Mouse (Mus musculus) spleen, embryonic (tissue): ENCODE data around the gene Hist1h1c.

Experiments used
- CTCF ChIA-PET: fragments of 350-600 bp; sonication (Branson Sonifier 250); formaldehyde crosslinking; loops from one replicate; lab custom pipeline; 2022; lab: Charles Lee

Gene Hist1h1c

DNA sequence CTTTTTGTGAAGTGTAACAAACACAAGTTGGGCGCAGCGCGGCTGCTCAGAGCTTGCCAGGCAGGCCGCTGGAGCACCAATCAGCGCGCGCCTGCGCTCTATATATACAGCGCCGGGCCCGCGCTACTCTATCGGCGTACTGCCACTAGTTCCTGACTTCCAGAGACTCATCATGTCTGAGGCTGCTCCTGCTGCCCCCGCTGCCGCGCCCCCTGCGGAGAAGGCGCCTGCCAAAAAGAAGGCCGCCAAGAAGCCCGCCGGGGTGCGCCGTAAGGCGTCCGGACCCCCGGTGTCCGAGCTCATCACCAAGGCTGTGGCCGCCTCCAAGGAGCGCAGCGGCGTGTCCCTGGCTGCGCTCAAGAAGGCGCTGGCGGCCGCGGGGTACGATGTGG, at the start of gene Hist1h1c:
Hist1h1c (plus strand) TSS at position 132 of the 392 bp plus-strand sequence.
- CTCF ChIA-PET: interaction anchor here (1.3 kb wide), 1 partner anchor 38 kb away, joined by 4 read pairs; no protein-coding TSS in a partner anchor

DNA sequence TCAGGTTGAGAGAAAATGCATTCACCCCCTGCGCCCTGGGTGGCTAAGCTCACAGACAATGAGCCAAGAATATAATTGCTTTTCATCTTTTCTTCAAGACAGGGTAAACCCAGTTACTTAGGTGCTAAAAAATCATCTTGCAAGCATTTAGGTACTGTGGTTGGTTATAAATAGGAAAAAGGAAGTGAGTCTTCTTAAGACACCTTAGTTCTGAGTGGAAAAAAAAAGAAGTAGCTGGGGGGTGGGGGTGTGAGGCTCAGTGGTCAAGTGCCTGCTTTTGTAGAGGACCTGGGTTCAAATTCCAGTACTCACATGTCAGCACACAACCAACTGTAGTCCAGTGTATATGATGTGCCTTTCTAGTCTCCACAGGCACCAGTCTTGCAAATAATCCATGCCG, 49.7 kb upstream of the Hist1h1c start:
- CTCF ChIA-PET: interaction anchor here (1.0 kb wide), 1 partner anchor 9 kb away, joined by 3 read pairs; no protein-coding TSS in a partner anchor

DNA sequence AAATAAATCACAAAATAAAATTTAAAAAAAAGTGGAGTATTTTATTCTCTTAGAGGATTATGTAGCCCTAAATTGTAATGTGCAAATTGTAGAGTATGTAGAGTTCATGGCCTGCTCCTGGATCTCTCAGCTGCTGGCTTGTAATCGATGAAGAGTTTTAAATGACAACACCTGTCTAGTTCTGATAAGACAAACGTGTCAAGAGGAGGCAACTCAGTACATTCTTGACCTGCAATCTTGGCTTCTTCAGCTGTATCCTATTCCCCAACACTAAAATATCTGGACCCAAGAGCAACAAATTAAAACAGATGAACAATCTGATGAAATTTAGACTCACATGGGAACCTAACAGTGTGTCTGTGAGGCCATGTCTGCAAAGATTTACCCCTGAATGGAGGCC, 49.1 kb upstream of the Hist1h1c start:
- CTCF ChIA-PET: interaction anchor here (1.0 kb wide), 1 partner anchor 8 kb away, joined by 3 read pairs; no protein-coding TSS in a partner anchor

DNA sequence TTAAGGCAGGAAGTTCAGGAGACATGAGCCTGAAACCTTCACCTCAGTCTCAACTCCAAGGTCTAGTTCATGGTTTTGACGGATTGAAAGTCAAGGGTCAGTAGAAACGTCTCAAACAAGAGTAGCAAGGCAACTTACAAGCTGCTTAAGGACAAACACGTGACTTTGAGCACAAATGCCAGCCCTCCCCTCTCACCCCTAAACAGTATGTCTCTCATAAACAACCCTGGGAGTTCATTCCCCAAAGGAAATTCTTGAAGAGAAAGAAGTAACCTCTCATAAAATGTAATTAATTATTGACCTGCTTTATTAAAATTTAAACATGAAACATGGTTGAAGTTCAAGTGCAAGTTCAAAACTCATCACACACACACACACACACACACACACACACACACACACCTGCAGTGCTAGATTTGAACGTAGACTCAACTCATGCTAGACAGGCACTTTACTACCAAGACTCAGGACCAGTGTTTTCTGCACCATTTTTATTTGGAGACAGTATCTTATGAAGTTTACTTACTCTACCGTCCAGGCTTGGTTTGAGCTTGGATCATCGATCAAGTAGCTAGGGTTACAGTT, 44.7 kb upstream of the Hist1h1c start:
- CTCF ChIA-PET: interaction anchor here (0.7 kb wide), 1 partner anchor 44 kb away, joined by 3 read pairs; no protein-coding TSS in a partner anchor

DNA sequence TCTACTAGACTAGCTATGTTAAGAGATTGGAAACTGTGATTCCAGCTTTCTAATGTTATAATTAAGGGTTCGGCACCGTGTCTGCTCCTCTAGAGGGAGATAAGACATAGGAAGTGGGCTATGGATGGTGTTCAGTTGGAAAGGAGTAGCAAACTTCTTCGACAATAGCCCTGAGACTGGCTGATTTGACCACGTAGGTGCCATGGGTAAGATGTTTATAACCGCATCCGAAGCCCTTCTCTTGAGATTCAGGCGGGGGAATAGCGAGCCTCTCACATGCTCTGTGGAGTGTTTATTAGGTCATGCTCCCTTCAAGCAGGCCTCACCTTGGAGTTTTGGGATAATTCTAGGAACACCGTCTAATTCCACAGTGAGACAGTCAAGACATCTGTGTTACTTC, 43.7 kb upstream of the Hist1h1c start:
- CTCF ChIA-PET: no interaction called here

DNA sequence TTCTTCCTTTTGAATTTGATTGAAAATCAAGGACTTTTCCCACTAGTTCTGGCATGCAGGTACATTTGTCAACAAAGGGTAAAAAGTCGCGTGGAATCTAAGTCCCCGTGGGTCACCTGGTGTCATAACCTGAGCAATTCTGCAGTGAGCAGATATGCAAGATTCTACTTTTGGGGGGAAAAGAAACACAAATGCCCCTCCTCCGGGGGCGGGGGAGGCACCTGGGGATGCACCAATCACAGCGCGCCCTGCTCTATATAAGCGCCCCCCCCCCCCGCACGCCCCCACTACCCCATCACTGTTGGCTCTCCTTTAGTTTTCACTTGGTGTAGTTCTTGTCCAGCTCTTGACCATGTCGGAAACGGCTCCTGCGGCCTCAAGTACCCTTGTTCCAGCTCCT, 43.1 kb upstream of the Hist1h1c start, which contains the start of gene Hist1h1t:
Hist1h1t (plus strand) TSS at position 301 of the 400 bp plus-strand sequence.
- CTCF ChIA-PET: no interaction called here

DNA sequence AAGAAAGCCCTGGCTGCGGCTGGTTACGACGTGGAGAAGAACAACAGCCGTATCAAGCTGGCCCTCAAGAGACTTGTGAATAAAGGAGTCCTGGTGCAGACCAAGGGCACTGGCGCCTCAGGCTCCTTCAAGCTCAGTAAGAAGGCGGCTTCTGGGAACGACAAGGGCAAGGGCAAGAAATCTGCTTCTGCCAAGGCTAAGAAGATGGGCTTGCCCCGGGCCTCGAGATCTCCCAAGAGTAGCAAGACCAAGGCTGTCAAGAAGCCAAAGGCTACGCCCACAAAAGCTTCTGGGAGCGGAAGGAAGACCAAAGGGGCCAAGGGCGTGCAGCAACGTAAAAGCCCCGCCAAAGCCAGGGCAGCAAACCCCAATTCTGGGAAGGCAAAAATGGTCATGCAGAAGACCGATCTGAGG, 42.5 kb upstream of the Hist1h1c start:
- CTCF ChIA-PET: no interaction called here

DNA sequence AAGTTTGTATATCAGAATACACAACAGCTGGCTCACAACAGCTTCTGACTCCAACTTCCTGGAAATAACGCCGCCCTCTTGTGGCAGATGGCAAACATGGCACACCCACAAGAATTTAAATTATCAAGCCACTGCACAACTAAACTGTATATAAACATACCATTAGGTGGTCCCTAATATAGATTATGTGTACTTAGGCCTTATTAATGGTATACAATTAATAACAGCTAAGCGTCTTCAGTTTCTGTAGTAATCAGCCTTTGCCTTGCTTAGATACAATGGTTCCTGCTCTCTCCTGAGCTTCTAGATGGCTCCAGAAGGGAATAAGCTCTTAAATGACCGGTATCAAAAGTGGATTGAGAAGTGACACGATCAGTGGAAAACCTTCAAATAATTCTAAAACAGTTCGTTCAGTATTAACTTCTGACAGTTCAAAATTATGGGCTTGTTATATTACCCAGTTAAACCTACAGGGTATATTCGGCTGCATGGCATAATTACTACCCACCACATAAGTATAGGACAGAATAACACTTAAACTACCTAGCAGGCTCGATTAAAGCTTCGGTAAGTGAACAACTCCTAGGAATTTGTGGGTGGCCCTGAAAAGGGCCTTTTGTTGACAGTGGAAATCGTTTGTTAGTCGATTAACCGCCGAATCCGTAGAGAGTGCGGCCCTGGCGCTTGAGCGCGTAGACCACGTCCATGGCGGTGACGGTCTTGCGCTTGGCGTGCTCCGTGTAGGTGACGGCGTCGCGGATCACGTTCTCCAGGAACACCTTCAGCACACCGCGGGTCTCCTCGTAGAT, 40.9 kb upstream of the Hist1h1c start:
- CTCF ChIA-PET: interaction anchor here (0.6 to 1.5 kb wide), 6 partner anchors 8 to 71 kb away, joined by 3 to 6 read pairs (median 5); partner anchors contain the start of gene Hist1h2ac

DNA sequence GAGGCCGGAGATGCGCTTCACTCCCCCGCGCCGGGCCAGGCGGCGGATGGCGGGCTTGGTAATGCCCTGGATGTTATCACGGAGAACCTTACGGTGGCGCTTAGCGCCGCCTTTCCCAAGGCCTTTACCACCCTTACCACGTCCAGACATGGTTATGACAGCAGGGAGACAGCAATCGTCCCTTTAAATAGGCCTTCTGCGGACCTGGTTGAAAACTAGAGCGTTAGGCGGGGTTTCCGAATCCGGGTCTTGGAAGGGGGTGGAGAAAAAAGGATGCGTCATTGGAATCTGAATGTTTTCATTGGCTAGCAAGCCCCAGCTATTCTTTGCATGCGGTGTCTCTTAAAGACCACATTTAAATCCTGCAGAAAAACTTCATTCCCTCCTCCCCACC, 40.3 kb upstream of the Hist1h1c start, which contains the start of gene Hist1h4c:
Hist1h4c (minus strand) TSS at position 155 of the 394 bp plus-strand sequence.
- CTCF ChIA-PET: interaction anchor here (1.2 to 1.5 kb wide), 3 partner anchors 10 to 15 kb away, joined by 5 to 6 read pairs (median 5); partner anchors contain the start of gene Hist1h2ac

DNA sequence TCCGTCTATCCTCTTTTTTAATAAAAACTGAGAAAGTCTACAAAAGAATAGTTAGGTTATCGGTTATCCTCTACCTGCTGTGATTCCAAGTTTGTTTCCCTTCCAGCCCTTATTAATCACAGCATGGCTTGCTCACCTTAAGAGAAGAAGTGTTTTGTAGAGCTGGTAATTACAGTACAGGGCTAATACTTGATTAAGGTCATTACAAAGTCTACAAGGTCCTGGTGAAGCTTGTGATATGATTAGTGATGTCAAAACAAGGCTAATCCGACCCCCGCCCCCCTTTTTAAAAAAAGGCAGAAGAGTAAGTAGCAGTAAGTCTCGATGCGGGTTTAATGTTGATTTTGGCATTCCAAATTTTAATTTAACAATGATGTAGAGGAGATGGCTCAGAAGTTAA, 39.6 kb upstream of the Hist1h1c start:
- CTCF ChIA-PET: no interaction called here

DNA sequence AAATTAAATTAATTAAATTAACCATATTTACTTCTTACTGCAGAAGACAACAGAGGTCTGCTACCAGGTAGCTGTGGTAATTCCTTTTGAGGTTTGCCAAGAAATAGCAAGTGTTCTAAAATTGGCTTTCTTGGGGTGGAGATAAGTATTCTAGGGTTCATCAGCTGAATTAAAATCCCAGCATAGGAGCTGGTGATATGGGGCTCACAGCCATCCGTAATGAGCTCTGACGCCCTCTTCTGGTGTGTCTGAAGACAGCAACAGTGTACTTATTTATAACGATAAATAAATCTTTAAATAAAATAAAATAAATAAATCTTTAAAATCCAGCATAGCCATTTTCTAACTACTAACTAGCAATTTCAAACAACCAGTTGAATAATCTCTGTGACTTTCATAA, 38.8 kb upstream of the Hist1h1c start:
- CTCF ChIA-PET: interaction anchor here (0.8 to 1.1 kb wide), 2 partner anchors 35 to 40 kb away, joined by 4 to 5 read pairs; no protein-coding TSS in a partner anchor

DNA sequence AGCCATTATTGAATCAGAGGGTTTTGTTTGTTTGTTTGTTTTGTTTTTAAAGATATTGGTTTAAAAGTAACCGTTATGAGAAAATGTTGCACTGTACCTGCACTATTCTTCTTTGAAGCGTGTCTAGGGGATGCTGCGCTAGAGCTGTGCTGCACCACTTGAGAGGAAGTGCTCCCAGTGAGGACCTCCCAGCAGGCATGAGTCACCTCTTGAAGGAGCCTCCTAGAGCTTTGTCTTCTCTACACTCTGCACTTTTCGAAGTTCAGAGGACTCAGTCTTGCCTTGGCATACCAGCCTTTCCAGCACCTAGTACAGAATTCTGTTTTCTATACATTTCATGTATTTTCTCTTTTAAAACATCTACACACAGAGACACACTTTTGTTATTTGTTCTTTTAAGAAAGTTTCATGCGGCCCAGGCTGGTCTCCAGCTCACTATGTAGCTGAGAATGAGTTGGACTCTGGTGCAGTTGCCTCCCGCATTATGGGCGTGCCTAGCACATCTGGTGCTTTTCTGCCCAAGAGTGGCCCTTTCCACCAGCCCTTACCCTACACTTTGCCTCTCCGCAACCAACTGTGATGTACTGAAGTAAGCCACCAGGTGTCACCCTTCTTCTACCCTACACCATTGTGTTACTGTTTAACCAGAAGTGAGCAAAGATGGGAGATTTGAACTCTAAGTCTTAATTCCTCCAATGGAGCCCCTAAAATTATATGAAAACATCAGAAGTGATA, 37.7 kb upstream of the Hist1h1c start:
- CTCF ChIA-PET: interaction anchor here (0.6 to 1.2 kb wide), 5 partner anchors 20 to 81 kb away, joined by 4 to 7 read pairs (median 5); no protein-coding TSS in a partner anchor

DNA sequence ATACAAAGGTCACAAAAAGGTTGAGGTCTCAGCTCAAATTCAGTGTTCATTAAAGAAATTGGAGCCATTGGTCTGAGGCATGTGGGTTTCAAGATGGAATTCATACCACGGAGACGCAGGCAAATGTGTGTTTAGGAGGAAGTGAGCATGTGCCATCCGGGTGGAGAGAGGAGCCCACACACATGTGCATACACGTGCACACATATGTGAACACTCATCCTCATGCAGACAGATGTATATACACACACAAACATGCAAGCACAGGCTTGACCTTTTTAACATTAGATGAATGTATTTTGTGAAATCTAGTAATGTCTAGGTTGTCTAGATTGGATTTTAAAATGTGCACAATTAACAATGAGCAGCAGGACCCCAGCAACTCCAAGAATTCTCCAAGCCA, 36.4 kb upstream of the Hist1h1c start:
- CTCF ChIA-PET: interaction anchor here (0.7 to 1.1 kb wide), 3 partner anchors 30 to 33 kb away, joined by 3 to 27 read pairs (median 4); no protein-coding TSS in a partner anchor

DNA sequence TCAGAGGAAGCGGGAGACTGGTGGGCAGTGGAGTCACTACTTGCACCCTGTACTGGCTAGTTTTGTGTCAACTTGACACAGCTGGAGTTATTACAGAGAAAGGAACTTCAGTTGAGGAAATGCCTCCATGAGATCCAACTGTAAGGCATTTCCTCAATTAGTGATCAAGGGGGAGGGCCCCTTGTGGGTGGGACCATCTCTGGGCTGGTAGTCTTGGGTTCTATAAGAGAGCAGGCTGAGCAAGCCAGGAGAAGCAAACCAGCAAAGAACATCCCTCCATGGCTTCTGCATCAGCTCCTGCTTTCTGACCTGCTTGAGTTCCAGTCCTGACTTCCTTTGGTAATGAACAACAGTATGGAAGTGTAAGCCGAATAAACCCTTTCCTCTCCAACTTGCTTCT, 35.8 kb upstream of the Hist1h1c start:
- CTCF ChIA-PET: interaction anchor here (0.9 kb wide), 1 partner anchor 33 kb away, joined by 4 read pairs; no protein-coding TSS in a partner anchor

DNA sequence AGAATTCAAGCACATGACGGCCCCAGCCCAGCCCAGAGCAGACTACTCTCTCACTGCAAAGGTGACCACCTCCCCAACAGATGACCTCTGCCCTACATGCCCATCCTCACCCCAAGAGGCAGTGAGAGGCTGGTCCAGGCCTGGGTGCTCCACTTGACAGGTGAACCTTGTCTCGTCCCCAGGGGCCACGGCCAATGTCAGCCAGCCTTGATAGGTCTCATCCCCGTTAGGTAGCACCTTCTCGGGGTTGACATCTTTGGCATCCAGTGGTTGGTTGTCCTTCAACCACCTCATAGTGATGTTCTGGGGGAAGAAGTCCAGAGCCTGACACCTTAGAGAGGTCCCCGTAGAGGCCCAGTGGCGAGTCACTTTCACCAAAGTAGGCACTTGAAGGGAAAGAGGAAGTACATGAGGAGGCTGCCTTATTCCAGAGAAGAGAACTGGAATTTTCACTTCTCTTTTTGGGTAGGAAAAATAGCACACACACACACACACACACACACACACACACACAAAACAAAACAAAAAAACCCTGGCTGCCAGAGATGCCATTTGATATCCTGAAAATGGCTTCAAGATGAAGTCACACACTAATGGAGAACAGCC, 32.8 kb upstream of the Hist1h1c start:
- CTCF ChIA-PET: no interaction called here

DNA sequence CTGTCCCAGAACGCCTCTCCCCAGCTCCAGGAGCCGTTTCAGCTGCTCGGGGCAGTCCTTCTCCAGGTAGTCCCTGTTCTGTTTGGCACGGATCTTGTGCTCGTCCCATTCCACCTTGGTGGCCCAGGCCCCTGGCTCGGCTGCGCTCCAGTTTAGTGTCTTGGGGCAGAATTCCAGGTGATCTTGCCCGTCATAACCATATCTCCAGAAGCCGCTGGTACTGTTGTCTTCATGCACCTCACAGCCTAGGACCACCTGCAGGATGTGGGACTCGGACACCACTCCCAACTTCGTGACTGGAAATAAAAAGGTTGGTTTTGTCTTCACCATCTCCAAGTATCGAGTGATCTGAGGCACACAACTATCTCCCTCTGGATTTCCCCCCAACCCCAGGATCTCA, 31.8 kb upstream of the Hist1h1c start:
- CTCF ChIA-PET: no interaction called here

DNA sequence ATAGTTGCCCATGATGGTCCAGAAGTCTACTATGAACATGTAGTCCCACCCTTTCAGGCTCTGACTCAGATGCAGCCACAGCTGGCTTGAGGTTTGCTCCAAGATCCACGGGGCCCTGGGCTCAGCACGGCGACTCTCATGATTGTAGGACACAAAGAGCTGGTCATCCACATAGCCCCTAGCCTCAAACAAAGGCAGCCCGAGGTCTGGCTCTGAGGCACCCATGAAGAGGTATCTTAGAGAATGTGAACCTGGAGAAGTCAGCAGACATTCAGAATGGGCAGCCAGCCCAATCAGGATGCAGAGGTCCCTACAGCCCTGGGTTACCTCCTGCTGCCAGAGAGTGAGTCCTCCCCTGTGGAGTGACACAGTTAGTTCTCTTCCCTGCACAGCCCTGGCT, 30.6 kb upstream of the Hist1h1c start:
- CTCF ChIA-PET: interaction anchor here (0.9 kb wide), 1 partner anchor 24 kb away, joined by 3 read pairs; no protein-coding TSS in a partner anchor

DNA sequence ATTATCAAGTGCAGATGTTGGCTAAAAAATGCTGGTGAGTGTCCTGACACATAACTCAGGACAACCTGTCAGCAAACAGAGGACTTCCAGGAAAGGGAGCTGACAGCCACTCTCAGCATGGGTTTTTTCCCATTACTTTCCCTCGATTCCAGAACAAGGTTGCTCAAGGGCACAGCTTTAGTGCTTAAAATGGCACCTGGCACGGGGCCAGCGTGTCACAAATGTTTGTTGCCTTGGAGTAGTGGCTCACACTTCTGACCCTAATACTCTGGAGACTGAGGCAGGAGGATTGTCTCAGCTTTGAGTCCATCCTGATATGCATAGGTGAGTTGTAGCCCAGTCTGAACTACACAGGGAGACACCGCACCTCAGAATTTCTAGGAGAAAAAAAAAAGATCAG, 30.0 kb upstream of the Hist1h1c start:
- CTCF ChIA-PET: interaction anchor here (0.9 kb wide), 1 partner anchor 24 kb away, joined by 3 read pairs; no protein-coding TSS in a partner anchor

DNA sequence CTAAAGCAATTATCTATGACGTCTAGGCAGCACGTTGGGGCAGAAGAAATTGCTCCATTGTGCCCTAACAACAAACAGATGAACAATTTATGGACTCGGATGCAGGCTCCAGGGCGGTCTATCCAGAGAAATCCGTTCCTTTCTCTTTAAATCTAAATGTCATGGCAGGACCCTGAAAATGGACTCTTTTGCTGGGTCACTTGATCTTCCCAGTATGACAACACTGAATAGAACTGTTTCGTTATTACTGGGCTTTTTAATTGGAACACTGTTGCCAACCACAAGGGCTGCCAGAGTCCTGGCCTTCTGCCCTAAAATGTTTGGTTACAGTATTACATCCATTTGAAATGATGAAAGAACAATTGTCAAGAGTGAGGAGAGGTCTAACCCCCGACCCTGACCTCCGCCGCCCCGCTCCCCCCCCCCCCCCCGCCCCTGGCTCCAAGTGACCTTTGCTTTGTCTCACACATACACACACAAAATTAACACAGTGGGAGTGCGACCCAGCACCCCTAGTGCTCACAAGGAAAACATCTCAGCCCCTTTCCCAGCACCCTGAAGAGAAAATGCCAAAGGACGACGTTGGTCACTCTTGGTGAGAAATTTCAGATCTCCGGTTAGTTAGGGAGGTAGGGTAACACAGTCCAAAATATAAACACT, 28.8 kb upstream of the Hist1h1c start:
- CTCF ChIA-PET: no interaction called here
